Mouse (Mus musculus) liver, embryonic 16.5 days (tissue): ENCODE results near the gene Zbtb11. TPM values are rescaled to one million over a fixed set of nuclear protein-coding genes. Genes with fewer than 3 reads are reported as not detected.
A peak's percentile ranks its signal among the peaks of the same experiment; 100 is the strongest.
"Not testable (repeated sequence)": the region's sequence is repeated elsewhere in the genome, so short reads cannot be mapped to it uniquely, and the experiment has no call there.

ENCODE experiments used
- ATAC-seq: fragments of 200-750 bp; cut with Nextera tagmentation; 2 replicates; pipeline ENCODE4 v1.8.0; 2017; ENCODE audit warnings: low read depth, mild to moderate bottlenecking, moderate number of reproducible peaks, moderate library complexity
- H3K27ac ChIP-seq: fragments of 300-500 bp; sonication (generic); 2 replicates; pipeline ENCODE4 v1.5.1; 2014; ENCODE audit warnings: mild to moderate bottlenecking, low read length
- H3K27me3 ChIP-seq: fragments of 300-500 bp; sonication (generic); 2 replicates; pipeline ENCODE4 v1.6.1; 2014; ENCODE audit warnings: low read depth, low read length, mixed read lengths; ENCODE audit not compliant: control insufficient read depth, insufficient read depth
- H3K36me3 ChIP-seq: fragments of 300-500 bp; sonication (generic); 2 replicates; pipeline ENCODE4 v1.6.1; 2014; ENCODE audit warnings: mild to moderate bottlenecking; ENCODE audit not compliant: control insufficient read depth, insufficient read depth
- H3K4me1 ChIP-seq: fragments of 300-500 bp; sonication (generic); 2 replicates; pipeline ENCODE4 v1.6.1; 2014; ENCODE audit warnings: low read depth, low read length, mixed read lengths; ENCODE audit not compliant: control insufficient read depth
- H3K4me2 ChIP-seq: fragments of 300-500 bp; sonication (generic); 2 replicates; pipeline ENCODE4 v1.6.1; 2014; ENCODE audit warnings: low read depth, low read length, mixed read lengths
- H3K4me3 ChIP-seq: fragments of 300-500 bp; sonication (generic); 2 replicates; pipeline ENCODE4 v1.5.1; 2014; ENCODE audit warnings: low read depth, mild to moderate bottlenecking, low read length
- H3K9ac ChIP-seq: fragments of 300-500 bp; sonication (generic); 2 replicates; pipeline ENCODE4 v1.6.1; 2014; ENCODE audit warnings: low read depth, low read length
- H3K9me3 ChIP-seq: fragments of 300-500 bp; sonication (generic); replicated peaks from 2 replicates; pipeline ENCODE4 v1.6.1; 2016; ENCODE audit warnings: low read length; ENCODE audit not compliant: control insufficient read depth
- WGBS: fragments of 180-500 bp; shearing (Covaris S2); extraction: QIAGEN DNeasy Blood & Tissue Kit; methylation state at CpG from one replicate; pipeline ENCODE4 v1.1.7; 2014; ENCODE audit not compliant: insufficient replicate concordance; 5-methylcytosine and 5-hydroxymethylcytosine counted together
- polyA plus RNA-seq: library from polyadenylated mRNA; unstranded; fragments of >200 nt; fragmentation: Nextera tagmentation; extraction: Ambion mirVana; gene quantifications from 2 replicates; pipeline ENCODE4 v1.2.1, GENCODE M21; 2015

The Zbtb11 gene
- polyA plus RNA-seq, 1 experiment from 2014 or later, result 8.3 TPM

- H3K4me1 ChIP-seq, result peaks cover 21% of the 10 kb centered on the region
- H3K4me3 ChIP-seq, result peak overlapping the region; percentile 97
- H3K9ac ChIP-seq, result peak overlapping the region; percentile 95
- no peaks in the 10 kb centered on the region for H3K27me3 ChIP-seq
- peaks cover 9% of the 10 kb centered on the region for H3K36me3 ChIP-seq
- no peaks in the 10 kb centered on the region for H3K9me3 ChIP-seq
- no peak overlapping the region for H3K27ac ChIP-seq
- peak overlapping the region; percentile 81 for H3K4me2 ChIP-seq
- ATAC-seq, result no peak
- 25% methylated on average over 12 of the region's 12 CpGs for WGBS
These were observed 54.4 kb downstream of the Zbtb11 start for GRCm38 (mm10) chr16:56027854-56028629.

GRCm38 (mm10) chr16:56028722-56029551, 55.3 kb downstream of the Zbtb11 start:
- peak overlapping the region; percentile 95 for H3K9ac ChIP-seq
- peak; percentile 90 for ATAC-seq
- peaks cover 12% of the 10 kb centered on the region for H3K36me3 ChIP-seq
- WGBS, result under 1% methylated on average over 62 of the region's 62 CpGs
- peak overlapping the region; percentile 92 for H3K27ac ChIP-seq
- no peaks in the 10 kb centered on the region for H3K9me3 ChIP-seq
- peak overlapping the region; percentile 81 for H3K4me2 ChIP-seq
- H3K27me3 ChIP-seq, result no peaks in the 10 kb centered on the region
- H3K4me1 ChIP-seq, result peaks cover 21% of the 10 kb centered on the region
- peak overlapping the region; percentile 97 for H3K4me3 ChIP-seq

GRCm38 (mm10) chr16:56029661-56030082, 56.0 kb downstream of the Zbtb11 start, which contains the start of gene Pcnp:
TSS of gene Pcnp (minus strand) at chr16:56029739.
- ATAC-seq, result peak; percentile 97
- under 1% methylated on average over 39 of the region's 39 CpGs for WGBS
- peak within 1 kb of the TSS; percentile 92 for H3K27ac ChIP-seq
- H3K36me3 ChIP-seq, result peaks cover 14% of the 10 kb centered on the region
- H3K9me3 ChIP-seq, result no peaks in the 10 kb centered on the region
- H3K4me1 ChIP-seq, result peaks cover 21% of the 10 kb centered on the region
- H3K27me3 ChIP-seq, result no peaks in the 10 kb centered on the region
- H3K4me2 ChIP-seq, result peak within 1 kb of the TSS; percentile 81
- H3K9ac ChIP-seq, result peak within 1 kb of the TSS; percentile 95
- peak within 1 kb of the TSS; percentile 97 for H3K4me3 ChIP-seq

- WGBS, result 88% methylated on average over 6 of the region's 6 CpGs
- Histone ChIP-seq H3K27ac (no peak overlapping the region), H3K36me3 (peaks cover 13% of the 10 kb centered on the region), H3K4me3 (no peak overlapping the region), H3K9me3 (no peaks in the 10 kb centered on the region), H3K4me1 (peaks cover 24% of the 10 kb centered on the region), H3K4me2 (no peak overlapping the region), H3K9ac (no peak overlapping the region), H3K27me3 (no peaks in the 10 kb centered on the region)
- ATAC-seq, result no peak
These were observed 60.9 kb downstream of the Zbtb11 start for GRCm38 (mm10) chr16:56034566-56034965.

- Histone ChIP-seq H3K4me2 (peak overlapping the region; percentile 87), H3K4me3 (peak overlapping the region; percentile 99), H3K27ac (no peak overlapping the region), H3K27me3 (no peaks in the 10 kb centered on the region), H3K9ac (peak overlapping the region; percentile 93), H3K9me3 (no peaks in the 10 kb centered on the region), H3K36me3 (peaks cover 13% of the 10 kb centered on the region), H3K4me1 (peaks cover 12% of the 10 kb centered on the region)
- no peak for ATAC-seq
- 35% methylated on average over 6 of the region's 6 CpGs for WGBS
These were observed 62.8 kb downstream of the Zbtb11 start for GRCm38 (mm10) chr16:56036501-56036900.

- WGBS, result under 1% methylated on average over 63 of the region's 63 CpGs
- no peaks in the 10 kb centered on the region for H3K9me3 ChIP-seq
- H3K27me3 ChIP-seq, result no peaks in the 10 kb centered on the region
- peak within 1 kb of the TSS; percentile 93 for H3K9ac ChIP-seq
- peak within 1 kb of the TSS; percentile 88 for H3K27ac ChIP-seq
- H3K4me2 ChIP-seq, result peak within 1 kb of the TSS; percentile 87
- peak; percentile 100 for ATAC-seq
- H3K36me3 ChIP-seq, result peaks cover 11% of the 10 kb centered on the region
- peak within 1 kb of the TSS; percentile 99 for H3K4me3 ChIP-seq
- peaks cover 11% of the 10 kb centered on the region for H3K4me1 ChIP-seq
These were observed 63.7 kb downstream of the Zbtb11 start, which contains the start of gene Trmt10c for GRCm38 (mm10) chr16:56037138-56038010. TSS of gene Trmt10c (minus strand) at chr16:56037819.

- peaks cover 8% of the 10 kb centered on the region for H3K36me3 ChIP-seq
- ATAC-seq, result no peak
- 26% methylated on average over 8 of the region's 8 CpGs for WGBS
These were observed 64.4 kb downstream of the Zbtb11 start for GRCm38 (mm10) chr16:56038090-56038489.

GRCm38 (mm10) chr16:56048038-56048437, 74.4 kb downstream of the Zbtb11 start, which contains the start of gene Senp7:
TSS of gene Senp7 (plus strand) at chr16:56048338.
- H3K27me3 ChIP-seq, H3K4me2 ChIP-seq, ATAC-seq, H3K4me3 ChIP-seq, H3K36me3 ChIP-seq, H3K9me3 ChIP-seq, H3K4me1 ChIP-seq, H3K27ac ChIP-seq, H3K9ac ChIP-seq: not testable (repeated sequence)
- WGBS, result no CpG with 5 or more reads among the region's 4 CpGs

More at GRCm38 (mm10) chr16:56038090-56038489, 64.4 kb downstream of the Zbtb11 start:
- Histone ChIP-seq H3K4me2 (peak overlapping the region; percentile 87), H3K9me3 (no peaks in the 10 kb centered on the region), H3K27ac (peak overlapping the region; percentile 88), H3K4me1 (peaks cover 11% of the 10 kb centered on the region), H3K9ac (peak overlapping the region; percentile 93), H3K27me3 (no peaks in the 10 kb centered on the region), H3K4me3 (peak overlapping the region; percentile 99)
